ENCODE assay signal across 21 mouse cellular contexts in the genomic region with DNA sequence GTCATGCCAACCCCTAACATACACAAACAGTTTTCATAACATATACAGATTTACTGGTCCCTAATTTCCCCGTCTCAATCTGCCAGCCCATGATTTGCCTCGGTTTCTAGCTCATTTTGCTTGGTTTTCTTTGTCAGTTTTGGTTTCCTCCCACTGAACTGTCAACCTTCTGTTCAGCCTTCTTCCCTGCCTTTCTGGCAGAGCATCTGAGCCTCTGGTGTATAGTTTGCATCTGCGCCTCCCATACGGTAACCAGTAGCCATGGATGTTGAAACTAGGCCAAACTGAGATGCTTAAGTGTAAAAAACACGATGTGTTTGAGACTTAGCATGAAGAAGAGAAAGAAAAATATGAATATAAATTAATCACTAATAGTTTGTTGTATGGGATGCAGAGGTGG. TPM values are rescaled to one million over a fixed set of nuclear protein-coding genes. Genes with fewer than 3 reads are reported as not detected.
DNase-seq lines count a peak whose midpoint lies in the region; ATAC-seq lines count a peak whose summit lies in the region.
"Had no signal": no experiment of that assay in that cellular context is flagged by ENCODE, and none has a peak within 500 bp of the region (broad histone marks: within the 10 kb centered on the region; RNA-seq: fewer than 3 reads in every experiment).

No protein-coding gene starts in this region.

- H3K9me3 ChIP-seq in forebrain, embryonic 14.5 days (replicated peaks; ENCODE audit: control insufficient read depth, low read length), result no peaks in the 10 kb centered on the region
- no peaks in the 10 kb centered on the region for H3K9me3 ChIP-seq in forebrain, embryonic 10.5 days
- H3K9me3 ChIP-seq in hindbrain, embryonic 15.5 days, result no peaks in the 10 kb centered on the region
- H3K9me3 ChIP-seq in hindbrain, embryonic 13.5 days, result no peaks in the 10 kb centered on the region
- no peaks in the 10 kb centered on the region for H3K9me3 ChIP-seq in midbrain, embryonic 11.5 days (ENCODE audit: control insufficient read depth, low read length)
- no peaks in the 10 kb centered on the region for H3K9me3 ChIP-seq in midbrain, embryonic 14.5 days (ENCODE audit: control insufficient read depth, low read length)
- H3K9me3 ChIP-seq in heart, embryonic 12.5 days (replicated peaks), result no peaks in the 10 kb centered on the region
- H3K9me3 ChIP-seq: G1E; hindbrain, embryonic 10.5 days; limb, embryonic 10.5 days; neural tube, embryonic 12.5 days had no signal

- H3K4me1 ChIP-seq in forebrain, embryonic 14.5 days (ENCODE audit: control insufficient read depth, insufficient read depth, low read length), result no peaks in the 10 kb centered on the region
- no peaks in the 10 kb centered on the region for H3K4me1 ChIP-seq in forebrain, embryonic 10.5 days
- H3K4me1 ChIP-seq in hindbrain, embryonic 15.5 days (replicated peaks), result peaks cover 3% of the 10 kb centered on the region; the same call in 1 of the 2 replicates
- peaks cover 3% of the 10 kb centered on the region; the same call in 1 of the 2 replicates for H3K4me1 ChIP-seq in hindbrain, embryonic 13.5 days (replicated peaks)
- no peaks in the 10 kb centered on the region for H3K4me1 ChIP-seq in midbrain, embryonic 11.5 days (ENCODE audit: control insufficient read depth, insufficient read depth, low read length)
- no peaks in the 10 kb centered on the region for H3K4me1 ChIP-seq in midbrain, embryonic 14.5 days (ENCODE audit: control insufficient read depth, insufficient read depth, low read length)
- H3K4me1 ChIP-seq in heart, embryonic 12.5 days (replicated peaks), result no peaks in the 10 kb centered on the region
- H3K4me1 ChIP-seq: hindbrain, embryonic 10.5 days; limb, embryonic 10.5 days; neural tube, embryonic 12.5 days had no signal

- peak; percentile 80 for DNase-seq in forebrain, embryonic 14.5 days (ENCODE audit: low spot score)
- DNase-seq in forebrain, embryonic 10.5 days (ENCODE audit: extremely low spot score, low spot score), result no peak
- DNase-seq in midbrain, embryonic 11.5 days (ENCODE audit: low spot score, missing footprints), result peak; percentile 31
- no peak for DNase-seq in midbrain, embryonic 14.5 days
- peak; percentile 63 to 70 for DNase-seq in layer of hippocampus, adult 8-10 months (ENCODE audit: low spot score in 2 of 2)
- DNase-seq: cerebellum, adult 11-12 months; cerebellum, postnatal 25 days; embryo, embryonic 11 days; kidney, adult 8-10 months; kidney, postnatal 14 days; lung, adult 2 months; thymus, postnatal 14 days had no signal

- WGBS in forebrain, embryonic 14.5 days, result 70% methylated on average over 5 of the region's 5 CpGs
- 91% methylated on average over 5 of the region's 5 CpGs for WGBS in forebrain, embryonic 10.5 days
- 79% methylated on average over 5 of the region's 5 CpGs for WGBS in hindbrain, embryonic 15.5 days
- WGBS in hindbrain, embryonic 13.5 days, result 91% methylated on average over 5 of the region's 5 CpGs
- WGBS in midbrain, embryonic 11.5 days, result 97% methylated on average over 5 of the region's 5 CpGs
- 91% methylated on average over 5 of the region's 5 CpGs for WGBS in midbrain, embryonic 14.5 days
- WGBS in heart, embryonic 12.5 days, result 90% methylated on average over 5 of the region's 5 CpGs

- peak; percentile 60 for ATAC-seq in forebrain, embryonic 14.5 days
- no peak for ATAC-seq in hindbrain, embryonic 15.5 days (ENCODE audit: low FRiP score, low read depth)
- ATAC-seq in hindbrain, embryonic 13.5 days (ENCODE audit: low FRiP score), result no peak
- ATAC-seq in midbrain, embryonic 11.5 days (ENCODE audit: low FRiP score), result no peak
- no peak for ATAC-seq in midbrain, embryonic 14.5 days (ENCODE audit: low FRiP score, low TSS enrichment)
- no peak for ATAC-seq in heart, embryonic 12.5 days (ENCODE audit: insufficient number of reproducible peaks, low FRiP score)
- ATAC-seq: activated CD4-positive, CD25-positive, alpha-beta regulatory T cell, adult 4 months had no signal

- no peaks in the 10 kb centered on the region for H3K27me3 ChIP-seq in forebrain, embryonic 14.5 days (replicated peaks; ENCODE audit: control insufficient read depth, insufficient read depth, low read length)
- no peaks in the 10 kb centered on the region for H3K27me3 ChIP-seq in forebrain, embryonic 10.5 days (ENCODE audit: poor library complexity, severe bottlenecking)
- H3K27me3 ChIP-seq in hindbrain, embryonic 15.5 days, result no peaks in the 10 kb centered on the region
- H3K27me3 ChIP-seq in hindbrain, embryonic 13.5 days, result no peaks in the 10 kb centered on the region
- no peaks in the 10 kb centered on the region for H3K27me3 ChIP-seq in midbrain, embryonic 11.5 days (ENCODE audit: control insufficient read depth, insufficient read depth, low read length)
- no peaks in the 10 kb centered on the region for H3K27me3 ChIP-seq in midbrain, embryonic 14.5 days (ENCODE audit: control insufficient read depth, insufficient read depth, low read length)
- no peaks in the 10 kb centered on the region for H3K27me3 ChIP-seq in heart, embryonic 12.5 days (replicated peaks)
- H3K27me3 ChIP-seq: neural tube, embryonic 12.5 days had no signal

- no peak overlapping the region for H3K4me2 ChIP-seq in forebrain, embryonic 14.5 days (ENCODE audit: low read length)
- H3K4me2 ChIP-seq in hindbrain, embryonic 15.5 days, result no peak overlapping the region
- H3K4me2 ChIP-seq in hindbrain, embryonic 13.5 days, result no peak overlapping the region
- no peak overlapping the region for H3K4me2 ChIP-seq in midbrain, embryonic 11.5 days
- no peak overlapping the region for H3K4me2 ChIP-seq in midbrain, embryonic 14.5 days (ENCODE audit: low read length)
- no peak overlapping the region for H3K4me2 ChIP-seq in heart, embryonic 12.5 days
- H3K4me2 ChIP-seq: neural tube, embryonic 12.5 days had no signal

- peaks cover 28% of the 10 kb centered on the region for H3K36me3 ChIP-seq in forebrain, embryonic 14.5 days (ENCODE audit: control insufficient read depth, insufficient read depth, low read length)
- peaks cover 93% of the 10 kb centered on the region for H3K36me3 ChIP-seq in forebrain, embryonic 10.5 days (replicated peaks)
- no peaks in the 10 kb centered on the region for H3K36me3 ChIP-seq in hindbrain, embryonic 15.5 days
- H3K36me3 ChIP-seq in hindbrain, embryonic 13.5 days, result peaks cover 41% of the 10 kb centered on the region
- peaks cover 11% of the 10 kb centered on the region; the same call in 1 of the 2 replicates for H3K36me3 ChIP-seq in midbrain, embryonic 11.5 days (ENCODE audit: control insufficient read depth, insufficient read depth, low read length)
- H3K36me3 ChIP-seq in midbrain, embryonic 14.5 days (ENCODE audit: control insufficient read depth, insufficient read depth, low read length), result peaks cover 13% of the 10 kb centered on the region; the same call in 1 of the 2 replicates
- peaks cover 65% of the 10 kb centered on the region for H3K36me3 ChIP-seq in heart, embryonic 12.5 days

- no peak overlapping the region for H3K4me3 ChIP-seq in forebrain, embryonic 14.5 days (ENCODE audit: low read depth, low read length)
- no peak overlapping the region for H3K4me3 ChIP-seq in forebrain, embryonic 10.5 days
- H3K4me3 ChIP-seq in hindbrain, embryonic 15.5 days, result no peak overlapping the region
- no peak overlapping the region for H3K4me3 ChIP-seq in hindbrain, embryonic 13.5 days
- H3K4me3 ChIP-seq in midbrain, embryonic 11.5 days (ENCODE audit: low read depth, low read length), result no peak overlapping the region
- no peak overlapping the region for H3K4me3 ChIP-seq in midbrain, embryonic 14.5 days (replicated peaks; ENCODE audit: low read depth, low read length)
- no peak overlapping the region for H3K4me3 ChIP-seq in heart, embryonic 12.5 days
- H3K4me3 ChIP-seq: hindbrain, embryonic 10.5 days; limb, embryonic 10.5 days; neural tube, embryonic 12.5 days had no signal

- no peak overlapping the region for H3K27ac ChIP-seq in forebrain, embryonic 14.5 days (ENCODE audit: low read depth, low read length)
- no peak overlapping the region for H3K27ac ChIP-seq in forebrain, embryonic 10.5 days
- H3K27ac ChIP-seq in hindbrain, embryonic 15.5 days (replicated peaks), result 0 out of 2 replicates have a peak overlapping the region, but pooled peaks have one; percentile 8
- H3K27ac ChIP-seq in hindbrain, embryonic 13.5 days, result no peak overlapping the region
- no peak overlapping the region for H3K27ac ChIP-seq in midbrain, embryonic 11.5 days (ENCODE audit: low read depth, low read length)
- H3K27ac ChIP-seq in midbrain, embryonic 14.5 days (replicated peaks; ENCODE audit: low read depth, low read length), result no peak overlapping the region
- no peak overlapping the region for H3K27ac ChIP-seq in heart, embryonic 12.5 days (ENCODE audit: poor library complexity, severe bottlenecking)
- H3K27ac ChIP-seq: hindbrain, embryonic 10.5 days; limb, embryonic 10.5 days; neural tube, embryonic 12.5 days; stomach, postnatal 0 days had no signal

- H3K9ac ChIP-seq in forebrain, embryonic 14.5 days (ENCODE audit: low read length), result no peak overlapping the region
- H3K9ac ChIP-seq in hindbrain, embryonic 15.5 days, result no peak overlapping the region
- no peak overlapping the region for H3K9ac ChIP-seq in hindbrain, embryonic 13.5 days
- no peak overlapping the region for H3K9ac ChIP-seq in midbrain, embryonic 11.5 days (ENCODE audit: low read length)
- H3K9ac ChIP-seq in midbrain, embryonic 14.5 days (replicated peaks; ENCODE audit: low read length), result no peak overlapping the region
- no peak overlapping the region for H3K9ac ChIP-seq in heart, embryonic 12.5 days
- H3K9ac ChIP-seq: neural tube, embryonic 12.5 days had no signal

RNA-seq across cellular contexts. Expression of a gene that starts 11.8 kb away (rescaled TPM):
- 8.6 and 11.5 TPM in 2 replicates for polyA plus RNA-seq in forebrain, embryonic 14.5 days (2014; fragmentation: Nextera tagmentation; extraction: Ambion mirVana)
- 13.5 and 15.1 TPM in 2 replicates for polyA plus RNA-seq in forebrain, embryonic 10.5 days (2016; fragmentation: Nextera tagmentation; extraction: Ambion mirVana)
- 20.2 and 20.7 TPM in 2 replicates for polyA plus RNA-seq in hindbrain, embryonic 15.5 days (2015; fragmentation: Nextera tagmentation; extraction: Ambion mirVana)
- polyA plus RNA-seq in hindbrain, embryonic 13.5 days (2015; fragmentation: Nextera tagmentation; extraction: Ambion mirVana), result 18.0 and 18.2 TPM in 2 replicates
- 11.3 and 11.8 TPM in 2 replicates for polyA plus RNA-seq in midbrain, embryonic 11.5 days (2014; fragmentation: Nextera tagmentation; extraction: Ambion mirVana)
- 15.1 and 18.0 TPM in 2 replicates for polyA plus RNA-seq in midbrain, embryonic 14.5 days (2014; fragmentation: Nextera tagmentation; extraction: Ambion mirVana)
- 100 to 1,000 TPM; 200 to 239 (median 221) TPM for total RNA-seq in layer of hippocampus, adult 8-10 months (2022)
- 12.1 and 14.5 TPM in 2 replicates for polyA plus RNA-seq in heart, embryonic 12.5 days (2016; fragmentation: Nextera tagmentation; extraction: Ambion mirVana)

RNA-seq across cellular contexts. Expression of a gene that starts 20.7 kb away (rescaled TPM):
- polyA plus RNA-seq in forebrain, embryonic 14.5 days (2014; fragmentation: Nextera tagmentation; extraction: Ambion mirVana), result 9.7 and 10.4 TPM in 2 replicates
- polyA plus RNA-seq in forebrain, embryonic 10.5 days (2016; fragmentation: Nextera tagmentation; extraction: Ambion mirVana), result 51.2 and 52.7 TPM in 2 replicates
- polyA plus RNA-seq in hindbrain, embryonic 15.5 days (2015; fragmentation: Nextera tagmentation; extraction: Ambion mirVana), result 14.7 and 15.7 TPM in 2 replicates
- 15.1 and 16.2 TPM in 2 replicates for polyA plus RNA-seq in hindbrain, embryonic 13.5 days (2015; fragmentation: Nextera tagmentation; extraction: Ambion mirVana)
- polyA plus RNA-seq in midbrain, embryonic 11.5 days (2014; fragmentation: Nextera tagmentation; extraction: Ambion mirVana), result 38.6 and 44.5 TPM in 2 replicates
- 9.2 and 14.4 TPM in 2 replicates for polyA plus RNA-seq in midbrain, embryonic 14.5 days (2014; fragmentation: Nextera tagmentation; extraction: Ambion mirVana)
- 10 to 100 TPM; 17.0 to 18.9 (median 18.1) TPM for total RNA-seq in layer of hippocampus, adult 8-10 months (2022)
- polyA plus RNA-seq in heart, embryonic 12.5 days (2016; fragmentation: Nextera tagmentation; extraction: Ambion mirVana), result 26.4 and 27.1 TPM in 2 replicates

Comparison
In these comparisons a context has a peak if more than half of its experiments do, and no peak if none do; other contexts are left out.
1. DNase-seq: peak in forebrain, embryonic 14.5 days (single experiment), midbrain, embryonic 11.5 days (single experiment) and layer of hippocampus, adult 8-10 months (2 of 2); none in forebrain, embryonic 10.5 days (single experiment) and midbrain, embryonic 14.5 days (single experiment).